Mouse (Mus musculus): ENCODE data around the gene Ppp1r15a.
"Not testable (repeated sequence)": the region's sequence is repeated elsewhere in the genome, so short reads cannot be mapped to it uniquely, and the experiment has no call there.

Ppp1r15a gene

GRCm38 (mm10) chr7:45551512-45551883 is 25.4 kb upstream of the Ppp1r15a start:
- DNase-seq (ENCODE audit: low spot score in 2 of 2) = no peak

GRCm38 (mm10) chr7:45550821-45551511 is 24.9 kb upstream of the Ppp1r15a start:
- no peak for DNase-seq (ENCODE audit: low spot score in 2 of 2)

DNA sequence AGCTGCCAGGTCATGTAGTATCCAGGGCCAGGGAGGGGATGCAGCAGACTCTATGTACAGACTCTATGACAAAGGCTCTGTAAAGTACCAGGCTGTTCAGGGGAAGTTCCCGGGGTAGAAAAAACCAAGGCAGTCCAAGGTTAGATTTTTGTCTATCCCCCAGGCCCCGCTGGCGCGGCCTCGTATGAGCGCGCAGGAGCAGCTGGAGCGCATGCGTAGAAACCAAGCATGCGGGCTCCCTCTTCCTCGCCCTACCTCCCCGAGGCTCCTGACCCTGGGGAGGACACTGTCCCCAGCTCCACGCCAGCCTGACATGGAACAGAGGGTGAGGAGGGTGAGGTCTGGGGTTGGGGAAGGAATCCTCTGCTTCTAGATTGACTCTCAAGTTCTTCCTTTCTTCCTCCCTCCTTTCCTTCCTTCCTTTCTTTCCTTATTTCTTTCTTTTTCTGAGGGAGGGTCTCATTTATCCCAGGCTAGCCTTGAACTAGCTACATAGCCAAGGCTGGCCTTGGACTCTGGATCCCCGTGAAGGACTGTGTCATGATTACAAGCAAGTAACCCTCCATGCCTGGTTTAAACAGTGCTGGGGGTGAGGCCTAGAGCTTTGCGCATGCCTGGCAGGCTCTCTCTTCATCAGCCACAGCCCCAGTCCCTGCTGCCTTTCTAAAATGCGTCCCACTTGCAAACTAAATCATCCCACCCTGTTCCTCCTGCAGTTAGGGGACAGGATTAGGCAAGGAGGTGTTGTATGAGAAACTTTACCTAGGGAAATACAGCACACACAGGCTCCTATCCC is 23.8 kb upstream of the Ppp1r15a start:
- DNase-seq (ENCODE audit: low spot score in 2 of 2) = no peak

DNA sequence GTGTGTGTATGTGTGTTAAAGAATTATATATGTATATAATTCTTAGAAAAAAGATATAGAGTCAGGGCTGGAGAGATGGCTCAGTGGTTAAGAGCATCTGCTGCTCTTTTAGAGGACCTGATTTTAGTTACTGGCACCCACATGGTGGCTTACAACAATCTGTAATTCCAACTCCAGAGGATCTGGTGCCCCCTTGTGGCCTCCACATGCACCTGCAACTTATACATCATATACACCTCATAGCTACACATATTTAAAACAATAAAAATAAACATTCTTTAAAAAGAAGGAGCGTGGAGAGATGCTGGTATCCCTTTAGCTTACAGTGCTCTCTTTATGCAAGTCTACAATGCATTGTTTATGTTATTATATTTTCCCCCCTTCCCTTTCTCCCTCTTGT is 18.5 kb upstream of the Ppp1r15a start:
- no peak for DNase-seq (ENCODE audit: low spot score in 2 of 2)

DNA sequence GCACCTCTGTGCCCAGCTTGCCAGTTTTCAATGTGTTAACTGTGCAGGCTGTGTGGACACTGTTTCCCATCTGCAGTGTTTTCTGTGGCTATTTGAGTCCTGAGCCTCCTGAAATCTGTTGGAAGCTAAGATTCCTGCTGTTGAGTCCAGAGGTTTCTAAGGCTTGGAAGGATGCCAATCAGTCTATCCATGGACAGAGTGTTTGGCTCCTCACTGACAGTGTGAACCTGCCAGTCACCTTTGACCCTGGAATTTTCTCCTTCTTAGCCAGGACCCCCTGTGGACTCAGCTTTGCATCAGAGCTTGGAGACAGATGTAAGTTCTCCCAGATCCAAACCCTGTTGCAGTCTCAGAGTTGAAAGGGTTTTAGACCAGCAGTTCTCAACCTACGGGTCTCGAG is 14.1 kb upstream of the Ppp1r15a start:
- no peak for DNase-seq (ENCODE audit: low spot score in 2 of 2)

DNA sequence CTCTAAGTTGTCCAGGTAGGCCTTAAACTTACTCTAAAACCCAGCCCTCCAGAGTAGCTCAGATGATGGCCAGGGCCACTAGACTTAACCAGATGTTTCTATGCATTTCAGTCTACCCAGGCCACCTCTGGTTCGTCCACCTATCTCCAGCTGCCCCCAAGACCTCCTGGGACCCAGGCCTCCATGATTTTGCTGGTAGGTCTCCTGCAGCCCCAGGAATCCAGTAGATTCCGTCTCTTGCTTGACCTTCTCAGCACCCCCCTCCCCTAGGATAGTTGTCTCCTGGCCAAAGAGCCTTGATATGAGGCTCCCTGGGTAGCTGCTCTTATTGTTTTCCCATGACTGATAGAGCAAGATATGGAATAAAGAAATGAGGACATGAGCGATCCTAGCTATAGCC is 13.0 kb upstream of the Ppp1r15a start:
- DNase-seq (ENCODE audit: low spot score in 2 of 2) = no peak

GRCm38 (mm10) chr7:45538163-45539041 is 12.3 kb upstream of the Ppp1r15a start:
- no peak for DNase-seq (ENCODE audit: low spot score in 2 of 2)

DNA sequence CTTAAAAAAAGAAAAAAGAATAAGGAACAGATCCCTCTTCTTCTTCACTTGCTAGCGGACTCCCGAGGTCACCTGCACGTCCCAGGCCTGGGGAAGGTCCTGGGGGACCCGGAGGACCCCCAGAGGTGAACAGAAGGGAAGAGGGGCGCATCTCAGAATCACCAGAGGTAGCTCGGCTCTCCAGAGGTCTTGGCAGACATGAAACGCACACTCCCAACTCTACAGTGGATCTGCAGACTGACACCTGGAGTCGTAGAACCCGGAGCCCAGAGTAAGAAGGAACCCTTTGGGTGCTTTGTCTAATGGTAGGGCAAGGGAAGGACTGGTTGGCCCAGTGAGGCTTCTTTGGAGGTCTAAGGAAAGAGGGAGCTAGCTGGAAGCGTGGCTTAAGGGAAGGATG is 11.5 kb upstream of the Ppp1r15a start:
- DNase-seq (ENCODE audit: low spot score in 2 of 2) = no peak

DNA sequence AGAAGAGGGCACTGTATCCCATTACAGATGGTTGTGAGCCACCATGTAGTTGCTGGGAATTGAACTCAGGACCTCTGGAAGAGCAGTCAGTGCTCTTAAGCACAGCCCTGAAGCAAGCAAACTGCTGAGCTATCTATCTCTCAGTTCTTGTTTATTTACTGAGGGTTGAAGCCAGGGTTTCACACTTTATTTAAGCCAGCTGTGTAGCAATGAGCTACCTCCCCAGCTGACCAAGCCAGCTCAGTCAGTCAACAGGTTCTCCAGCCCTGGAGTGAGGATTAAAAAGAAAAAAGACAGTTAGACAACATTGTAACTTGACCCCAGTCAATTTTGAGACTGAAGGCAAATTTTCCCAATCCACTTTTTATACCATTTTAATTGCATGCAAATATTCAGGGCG is 9.6 kb upstream of the Ppp1r15a start:
- DNase-seq (ENCODE audit: low spot score in 2 of 2) = no peak

DNA sequence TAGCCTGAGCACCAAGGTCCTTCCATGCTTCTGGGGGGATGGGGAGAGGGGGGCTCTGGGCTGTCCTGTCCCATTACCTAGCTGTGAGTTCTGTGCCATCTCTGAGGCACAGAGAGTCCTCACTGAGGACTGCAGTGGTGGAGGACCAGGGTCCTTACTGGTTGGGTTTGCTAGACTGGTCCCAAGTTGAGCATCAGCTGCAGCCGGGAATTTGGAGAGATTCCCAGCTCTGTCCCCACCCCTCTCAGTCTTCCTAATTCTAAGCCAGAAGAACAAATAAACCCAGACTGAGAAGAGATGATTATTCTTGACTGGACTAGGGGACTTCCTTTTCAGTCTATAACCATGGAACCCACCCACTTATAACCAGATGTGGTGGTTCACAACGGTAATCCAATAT is 4.6 kb upstream of the Ppp1r15a start:
- no peak for DNase-seq (ENCODE audit: low spot score in 2 of 2)

DNA sequence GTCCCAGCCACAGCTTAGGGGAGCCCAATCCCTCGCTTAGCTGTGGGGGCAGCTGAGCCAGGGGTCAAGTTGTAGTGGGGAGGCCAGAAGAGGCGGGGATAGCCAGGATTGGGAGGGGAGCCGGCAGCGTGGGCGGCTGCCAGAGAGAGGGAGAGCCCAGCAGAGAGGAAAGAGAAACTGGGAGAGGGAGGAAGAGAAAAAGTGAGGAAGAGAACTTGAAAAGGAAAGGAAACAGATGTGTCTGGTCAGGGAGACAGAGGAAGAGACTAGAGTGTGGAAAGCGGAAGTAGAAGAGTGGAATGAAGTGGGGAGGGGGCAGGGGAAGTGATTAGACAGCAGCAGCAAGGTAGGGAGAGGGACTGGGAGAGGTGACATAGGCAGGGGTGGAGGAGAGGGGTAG is 3.4 kb upstream of the Ppp1r15a start:
- peak in 1 of 2 experiments; percentile 25 for DNase-seq (ENCODE audit: low spot score in 2 of 2)

DNA sequence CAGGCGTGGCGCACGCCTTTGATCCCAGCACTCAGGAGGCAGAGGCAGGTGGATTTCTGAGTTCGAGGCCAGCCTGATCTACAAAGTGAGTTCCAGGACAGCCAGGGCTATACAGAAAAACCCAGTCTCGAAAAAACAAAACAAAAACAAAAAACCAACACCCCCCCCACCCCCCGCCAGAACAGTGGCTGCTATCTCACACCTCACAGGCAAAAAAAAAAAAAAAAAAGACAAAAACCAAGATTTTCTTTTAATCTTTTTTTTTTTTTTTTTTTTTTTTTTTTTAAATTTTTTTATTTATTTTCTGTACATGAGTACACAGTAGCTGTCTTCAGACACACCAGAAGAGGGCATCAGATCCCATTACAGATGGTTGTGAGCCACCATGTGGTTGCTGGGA is 1.1 kb upstream of the Ppp1r15a start:
- not testable (repeated sequence) for DNase-seq (ENCODE audit: low spot score in 2 of 2)

DNA sequence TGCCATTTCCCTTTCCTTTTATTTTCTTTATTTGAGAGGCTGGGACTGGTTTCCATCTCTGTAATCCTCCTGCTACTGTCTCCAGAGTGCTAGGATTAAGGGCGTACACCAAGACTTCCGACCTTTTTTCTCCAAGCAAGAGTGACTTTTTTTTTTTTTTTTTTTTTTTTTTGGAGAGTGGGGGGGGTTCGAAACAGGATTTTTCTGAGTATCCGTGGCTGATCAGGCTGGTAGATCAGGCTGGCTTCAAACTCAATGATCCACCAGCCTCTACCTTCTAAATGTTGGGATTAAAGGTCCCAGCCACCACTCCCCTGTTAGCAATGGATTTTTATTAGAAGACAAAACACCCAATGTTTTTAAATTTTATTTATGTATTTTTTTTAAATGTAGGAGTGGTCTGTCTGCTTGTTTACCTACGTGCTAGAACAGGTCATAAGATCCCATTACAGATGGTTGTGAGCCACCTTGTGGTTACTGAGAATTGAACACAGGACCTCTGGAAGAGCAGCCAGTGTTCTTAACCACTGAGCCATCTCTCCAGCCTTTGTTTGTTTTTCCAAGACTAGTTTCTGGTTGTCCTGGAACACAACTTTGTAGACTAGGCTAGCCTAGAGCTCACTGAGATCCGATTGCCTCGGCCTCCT is 529 bp upstream of the Ppp1r15a start:
- peak; percentile 46 to 60 for DNase-seq (ENCODE audit: low spot score in 2 of 2)

GRCm38 (mm10) chr7:45524841-45525621 is 1.0 kb downstream of the Ppp1r15a start:
- peak; percentile 73 to 82 for DNase-seq (ENCODE audit: low spot score in 2 of 2)

- DNase-seq (ENCODE audit: low spot score in 2 of 2) = no peak
These were observed 2.3 kb downstream of the Ppp1r15a start for GRCm38 (mm10) chr7:45523678-45524170.

DNA sequence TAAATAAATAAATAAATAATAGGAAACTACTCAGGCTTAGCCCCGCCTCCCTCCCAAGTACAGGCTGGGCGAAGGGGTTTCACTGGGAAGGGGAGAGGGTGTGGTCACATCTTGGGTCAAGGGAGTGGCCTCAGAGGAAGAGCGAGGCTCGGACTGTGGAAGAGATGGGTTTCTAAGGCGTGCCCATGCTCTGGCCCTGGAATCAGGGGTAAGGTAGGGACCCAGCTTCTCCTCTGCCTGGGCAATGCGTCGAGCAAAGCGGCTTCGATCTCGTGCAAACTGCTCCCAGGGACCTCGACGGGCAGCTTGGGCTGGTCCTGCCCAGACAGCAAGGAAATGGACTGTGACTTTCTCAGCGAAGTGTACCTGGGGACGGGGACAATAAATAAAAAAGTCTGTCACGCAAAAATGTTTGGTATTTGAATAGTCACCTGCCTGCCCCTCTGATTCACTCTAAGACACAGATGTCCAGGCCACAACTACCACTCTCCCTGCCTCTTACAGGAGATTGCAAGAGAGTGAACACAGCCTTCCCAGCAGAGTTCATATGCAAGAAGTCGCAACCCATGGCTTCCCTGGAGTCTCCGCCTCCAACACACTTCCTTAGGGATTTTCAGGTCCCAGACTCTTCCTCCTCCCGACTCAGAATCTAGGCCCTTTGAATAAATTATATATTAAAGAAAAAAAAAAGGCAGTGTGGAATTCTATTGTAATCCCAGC is 3.0 kb downstream of the Ppp1r15a start:
- peak in 1 of 2 experiments; percentile 37 for DNase-seq (ENCODE audit: low spot score in 2 of 2)

- no peak for DNase-seq (ENCODE audit: low spot score in 2 of 2)
These were observed 3.8 kb downstream of the Ppp1r15a start for GRCm38 (mm10) chr7:45522194-45522752.

DNA sequence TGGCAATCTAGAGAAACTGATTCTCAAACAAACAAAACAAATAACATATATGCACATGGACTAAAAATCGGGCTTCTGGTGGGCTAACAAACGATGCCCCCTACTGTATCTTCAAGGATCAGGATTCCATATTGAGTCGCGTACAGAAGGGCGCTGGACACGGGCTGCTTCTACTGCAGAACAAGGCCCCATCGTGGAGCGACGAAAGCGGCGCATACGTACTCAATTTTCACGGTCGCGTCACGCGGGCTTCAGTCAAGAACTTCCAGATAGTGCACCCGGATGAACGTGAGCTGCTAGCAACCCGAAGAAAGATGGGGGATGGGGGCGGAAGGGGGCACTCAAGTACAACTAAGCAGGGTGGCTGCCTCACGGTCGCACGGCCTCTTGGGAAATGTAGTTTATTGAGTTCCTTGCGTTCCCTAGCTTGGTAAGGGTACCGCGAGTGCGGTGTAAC is 4.3 kb downstream of the Ppp1r15a start:
- peak; percentile 90 to 93 for DNase-seq (ENCODE audit: low spot score in 2 of 2)

- no peak for DNase-seq (ENCODE audit: low spot score in 2 of 2)
These were observed 5.5 kb downstream of the Ppp1r15a start for GRCm38 (mm10) chr7:45520605-45521004.

Data from spleen, postnatal 36 days (tissue).